Mouse (Mus musculus): Measurements from ENCODE around the gene Mecom. TPM values are rescaled to one million over a fixed set of nuclear protein-coding genes. Genes with fewer than 3 reads are reported as not detected.
"Not testable (repeated sequence)": the region's sequence is repeated elsewhere in the genome, so short reads cannot be mapped to it uniquely, and the experiment has no call there.

Mecom gene
- total RNA-seq (2021): 10 to 100 TPM in 1 of 2 experiments, 1 to 10 TPM in 1; 4.7 to 10.2 TPM
- long read RNA-seq, experiment 1, full-length matches to known transcripts: 1 of 2 reads
- long read RNA-seq, experiment 1, partial matches to known transcripts: 0 of 2 reads
- long read RNA-seq, experiment 1, other reads (novel, unspliced or antisense): 1 of 2 reads
- long read RNA-seq, experiment 2, partial matches to known transcripts: 1 of 4 reads
- long read RNA-seq, experiment 2, other reads (novel, unspliced or antisense): 3 of 4 reads

GRCm38 (mm10) chr3:30547908-30548307, at the start of gene Mecom:
TSS of gene Mecom (minus strand) at chr3:30548008.
- no peak for DNase-seq (ENCODE audit: low spot score in 2 of 2)

- DNase-seq (ENCODE audit: low spot score in 2 of 2): no peak
Observed at GRCm38 (mm10) chr3:30597271-30597670, 49.5 kb upstream of the Mecom start.

- peak; percentile 37 to 48 for DNase-seq (ENCODE audit: low spot score in 2 of 2)
Observed at GRCm38 (mm10) chr3:30595111-30595832, 47.5 kb upstream of the Mecom start.

- DNase-seq (ENCODE audit: low spot score in 2 of 2): no peak
Observed at GRCm38 (mm10) chr3:30593719-30594485, 46.1 kb upstream of the Mecom start.

- no peak for DNase-seq (ENCODE audit: low spot score in 2 of 2)
Observed at GRCm38 (mm10) chr3:30592418-30592853, 44.6 kb upstream of the Mecom start.

- DNase-seq (ENCODE audit: low spot score in 2 of 2): no peak
Observed at GRCm38 (mm10) chr3:30588865-30589264, 41.1 kb upstream of the Mecom start.

GRCm38 (mm10) chr3:30573549-30573948, 25.7 kb upstream of the Mecom start:
- no peak for DNase-seq (ENCODE audit: low spot score in 2 of 2)

- not testable (repeated sequence) for DNase-seq (ENCODE audit: low spot score in 2 of 2)
Observed at GRCm38 (mm10) chr3:30566333-30566732, 18.5 kb upstream of the Mecom start.

- DNase-seq (ENCODE audit: low spot score in 2 of 2): no peak
Observed at GRCm38 (mm10) chr3:30560677-30561314, 13.0 kb upstream of the Mecom start.

- no peak for DNase-seq (ENCODE audit: low spot score in 2 of 2)
Observed at GRCm38 (mm10) chr3:30553741-30554140, 5.9 kb upstream of the Mecom start.

- DNase-seq (ENCODE audit: low spot score in 2 of 2): no peak
Observed at GRCm38 (mm10) chr3:30550218-30550617, 2.4 kb upstream of the Mecom start.

GRCm38 (mm10) chr3:30548928-30549327, 1.1 kb upstream of the Mecom start:
- DNase-seq (ENCODE audit: low spot score in 2 of 2): no peak

- no peak for DNase-seq (ENCODE audit: low spot score in 2 of 2)
Observed at GRCm38 (mm10) chr3:30546831-30547369, 908 bp downstream of the Mecom start.

- DNase-seq (ENCODE audit: low spot score in 2 of 2): no peak
Observed at GRCm38 (mm10) chr3:30546366-30546765, 1.4 kb downstream of the Mecom start.

GRCm38 (mm10) chr3:30545246-30545645, 2.6 kb downstream of the Mecom start:
- no peak for DNase-seq (ENCODE audit: low spot score in 2 of 2)

- DNase-seq (ENCODE audit: low spot score in 2 of 2): no peak
Observed at GRCm38 (mm10) chr3:30544305-30544704, 3.5 kb downstream of the Mecom start.

- no peak for DNase-seq (ENCODE audit: low spot score in 2 of 2)
Observed at GRCm38 (mm10) chr3:30535821-30536220, 12.0 kb downstream of the Mecom start.

GRCm38 (mm10) chr3:30520751-30521150, 27.1 kb downstream of the Mecom start:
- not testable (repeated sequence) for DNase-seq (ENCODE audit: low spot score in 2 of 2)

GRCm38 (mm10) chr3:30519425-30519824, 28.4 kb downstream of the Mecom start:
- no peak for DNase-seq (ENCODE audit: low spot score in 2 of 2)

GRCm38 (mm10) chr3:30515795-30516170, 32.0 kb downstream of the Mecom start:
- no peak for DNase-seq (ENCODE audit: low spot score in 2 of 2)

Measured in adrenal gland, adult 18-20 months (tissue).